Mouse (Mus musculus) kidney, adult 18-20 months (tissue): ENCODE data around the gene Cmtm2b.
"Not testable (repeated sequence)": the region's sequence is repeated elsewhere in the genome, so short reads cannot be mapped to it uniquely, and the experiment has no call there.

Experiments used
- DNase-seq: peaks from one replicate; pipeline ENCODE4 v3.0.0; 2021

The Cmtm2b gene

DNA sequence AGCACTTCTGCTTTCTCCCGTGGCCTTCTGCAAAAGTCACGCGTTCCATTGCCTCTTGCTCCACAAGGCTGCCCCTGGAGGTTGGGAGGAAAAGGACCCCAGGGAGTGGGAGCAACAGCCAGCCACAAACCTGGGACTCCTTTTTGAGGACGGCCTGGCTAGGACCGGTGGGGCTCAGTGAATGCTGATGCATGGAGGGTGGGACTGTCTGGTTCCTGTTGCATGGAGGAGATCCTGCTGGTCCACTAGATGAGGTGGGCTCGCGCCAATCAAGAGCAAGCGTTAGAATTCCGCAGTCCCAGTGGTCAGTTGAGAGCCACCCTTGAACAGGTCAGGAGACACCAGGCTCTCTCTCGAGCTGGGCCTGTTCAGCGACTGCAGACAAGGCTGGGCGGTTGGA is at the start of gene Cmtm2b:
Gene Cmtm2b (plus strand): TSS at position 301 of the 400 bp plus-strand sequence.
- DNase-seq = not testable (repeated sequence)

DNA sequence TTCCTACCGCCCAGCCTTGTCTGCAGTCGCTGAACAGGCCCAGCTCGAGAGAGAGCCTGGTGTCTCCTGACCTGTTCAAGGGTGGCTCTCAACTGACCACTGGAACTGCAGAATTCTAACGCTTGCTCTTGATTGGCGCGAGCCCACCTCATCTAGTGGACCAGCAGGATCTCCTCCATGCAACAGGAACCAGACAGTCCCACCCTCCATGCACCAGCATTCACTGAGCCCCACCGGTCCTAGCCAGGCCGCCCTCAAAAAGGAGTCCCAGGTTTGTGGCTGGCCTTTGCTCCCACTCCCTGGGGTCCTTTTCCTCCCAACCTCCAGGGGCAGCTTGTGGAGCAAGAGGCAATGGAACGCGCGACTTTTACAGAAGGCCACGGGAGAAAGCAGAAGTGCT is 28.9 kb upstream of the Cmtm2b start, which contains the start of gene Cmtm2a:
Gene Cmtm2a (minus strand): TSS at position 101 of the 400 bp plus-strand sequence.
- DNase-seq = not testable (repeated sequence)

DNA sequence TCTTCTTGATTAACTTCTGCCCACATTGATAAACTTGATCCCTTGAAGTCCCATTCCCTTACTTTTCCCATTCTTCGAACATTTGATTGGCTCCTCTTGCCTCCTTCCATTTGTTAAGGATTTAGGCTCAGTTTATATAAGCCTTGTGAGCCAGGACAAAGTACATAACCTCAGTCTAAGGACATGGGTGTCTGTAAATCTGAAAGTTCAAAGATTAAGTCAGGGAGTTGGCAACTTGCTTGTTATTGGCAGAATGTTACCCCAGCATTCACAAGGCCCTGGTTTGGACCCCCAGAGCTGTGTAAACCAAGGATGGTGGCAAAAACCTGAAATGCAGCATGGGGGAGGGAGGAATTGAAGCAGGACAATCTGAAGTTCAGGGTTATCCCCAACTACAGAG is 27.6 kb upstream of the Cmtm2b start:
- DNase-seq = no peak

DNA sequence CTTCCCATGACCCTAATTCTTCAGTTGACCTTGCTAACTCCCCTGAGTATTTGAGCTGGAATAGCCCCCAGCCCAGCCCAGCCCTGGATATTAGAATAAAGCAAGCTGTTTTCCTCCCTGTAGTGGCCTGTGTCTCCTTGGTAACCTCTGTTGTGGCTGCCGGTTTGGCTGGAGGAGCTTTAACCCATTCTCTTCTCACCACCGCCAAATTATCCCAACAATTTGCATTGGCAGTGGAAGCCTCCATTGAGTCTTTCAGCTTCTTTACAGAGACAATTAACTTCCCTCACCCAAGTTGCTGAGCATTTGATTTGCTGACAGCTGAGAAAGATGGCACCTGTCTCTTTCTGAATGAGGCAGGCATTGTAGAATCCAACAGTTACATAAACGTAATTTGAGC is 20.5 kb upstream of the Cmtm2b start:
- DNase-seq = not testable (repeated sequence)

DNA sequence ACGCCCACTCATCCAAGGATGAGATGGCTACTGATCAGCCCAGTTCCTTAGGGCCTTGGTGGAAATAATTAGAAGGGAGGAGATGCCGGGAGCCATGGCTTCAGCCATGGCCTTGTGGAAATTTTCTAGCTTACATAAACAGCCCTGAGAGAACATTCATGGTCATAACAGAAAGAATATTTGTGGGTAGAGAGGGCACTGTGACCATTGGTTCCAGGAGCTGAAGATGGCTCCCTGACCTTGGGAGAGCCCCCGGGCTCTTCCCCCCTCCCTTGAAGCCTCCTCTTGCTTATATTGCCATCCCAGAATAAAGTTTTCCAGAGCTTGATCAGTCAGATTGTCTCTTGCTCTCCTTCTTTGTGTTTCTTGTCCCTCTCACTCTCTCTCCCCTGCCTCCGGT is 19.5 kb upstream of the Cmtm2b start:
- not testable (repeated sequence) for DNase-seq

GRCm38 (mm10) chr8:104304962-104305361 is 17.1 kb upstream of the Cmtm2b start:
- DNase-seq = no peak

GRCm38 (mm10) chr8:104308341-104308740 is 13.7 kb upstream of the Cmtm2b start:
- not testable (repeated sequence) for DNase-seq

DNA sequence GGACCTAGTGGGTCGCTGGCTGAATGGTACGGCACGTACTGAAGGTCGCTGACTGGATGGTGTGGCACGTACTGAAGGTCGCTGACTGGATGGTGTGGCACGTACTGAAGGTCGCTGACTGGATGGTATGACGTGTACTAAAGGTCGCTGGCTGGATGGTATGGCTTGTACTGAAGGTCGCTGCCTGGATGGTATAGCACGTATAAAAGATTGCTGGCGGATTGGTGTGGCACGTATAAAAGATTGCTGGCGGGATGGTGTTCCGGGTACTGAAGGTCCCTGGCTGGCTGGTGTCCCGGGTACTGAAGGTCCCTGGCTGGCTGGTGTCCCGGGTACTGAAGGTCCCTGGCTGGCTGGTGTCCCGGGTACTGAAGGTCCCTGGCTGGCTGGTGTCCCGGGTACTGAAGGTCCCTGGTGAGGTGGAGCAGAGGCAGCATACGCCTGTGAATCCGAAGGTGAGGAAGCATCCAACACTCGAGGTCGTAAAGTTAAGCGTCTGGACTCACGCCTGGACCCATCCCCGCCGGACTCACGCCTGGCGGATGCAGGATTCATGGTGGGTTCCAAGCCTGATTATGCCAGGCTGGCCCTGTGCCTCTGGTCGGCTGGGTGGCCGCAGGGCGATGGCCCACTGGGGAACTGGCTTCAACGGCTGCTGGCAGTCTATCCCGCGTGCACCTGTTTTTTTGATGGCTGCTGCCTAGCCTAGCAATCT is 12.4 kb upstream of the Cmtm2b start, which contains the start of the genes Gm45711 and Cmtm1:
Gene Gm45711 (minus strand): TSS at position 641 of the 715 bp plus-strand sequence.
Gene Cmtm1 (minus strand): TSS at position 705 of the 715 bp plus-strand sequence.
- peak; percentile 7 for DNase-seq

DNA sequence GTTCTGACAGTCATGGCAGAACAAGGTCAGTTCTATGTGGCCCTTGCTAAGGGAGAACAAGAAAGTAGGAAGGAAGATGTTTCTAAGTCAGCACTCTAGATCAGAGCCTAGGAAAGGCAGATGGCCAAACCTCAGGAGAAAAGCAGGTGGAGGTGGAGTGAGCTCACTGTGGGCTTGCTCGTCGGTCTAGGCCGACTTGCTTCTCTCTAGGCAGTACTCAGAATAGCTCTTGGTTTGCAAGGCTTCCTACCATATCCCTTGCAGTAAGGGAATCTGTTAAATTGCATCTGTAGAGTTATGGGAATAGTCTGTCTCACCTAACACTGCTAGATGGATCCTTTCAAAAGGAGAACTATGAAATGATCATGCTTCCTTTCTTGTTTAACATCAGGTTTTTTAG is 10.0 kb upstream of the Cmtm2b start:
- DNase-seq = not testable (repeated sequence)

DNA sequence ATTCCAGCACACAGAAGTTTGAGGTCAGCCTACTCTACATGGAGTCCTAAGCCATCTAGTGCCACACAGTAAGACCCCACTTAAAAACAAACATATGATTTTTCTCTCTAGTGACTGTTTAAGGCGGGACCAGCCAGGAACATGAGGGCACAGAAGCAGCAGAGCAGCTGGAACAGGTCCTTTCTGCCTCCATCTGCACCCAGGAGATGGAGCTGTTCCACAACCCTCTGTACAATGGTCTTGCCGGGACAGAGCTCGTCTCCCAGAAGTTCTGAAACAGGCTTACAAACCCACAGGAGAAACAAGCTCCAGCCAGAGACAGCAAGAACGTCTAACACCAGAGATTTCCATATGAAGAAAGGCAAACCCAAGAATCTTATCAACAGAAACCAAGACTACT is 8.7 kb upstream of the Cmtm2b start:
- no peak for DNase-seq

DNA sequence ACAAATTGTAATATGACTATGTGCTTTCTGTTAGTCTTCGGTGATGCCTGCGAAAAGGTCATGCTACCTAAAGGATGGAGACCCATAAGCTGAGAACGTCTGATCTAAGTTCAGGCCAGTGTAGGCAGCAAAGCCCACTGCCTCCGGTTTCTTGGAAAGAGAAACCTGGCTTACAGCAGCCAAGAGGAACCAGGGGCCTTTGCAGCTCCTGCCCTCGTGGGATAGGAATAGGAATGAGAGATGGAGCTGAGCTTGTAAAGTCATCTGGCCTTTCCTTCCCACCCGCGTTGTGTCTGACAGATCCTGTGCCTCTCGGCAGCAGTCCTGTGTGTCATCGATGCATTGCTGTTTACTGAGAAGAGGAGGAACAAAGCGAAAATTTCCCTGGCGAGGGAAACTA is 763 bp upstream of the Cmtm2b start, which contains the start of gene Gm11020:
Gene Gm11020 (plus strand): TSS at position 301 of the 400 bp plus-strand sequence.
- not testable (repeated sequence) for DNase-seq

- no peak for DNase-seq
Observed at GRCm38 (mm10) chr8:104332665-104333631, 10.9 kb downstream of the Cmtm2b start.

DNA sequence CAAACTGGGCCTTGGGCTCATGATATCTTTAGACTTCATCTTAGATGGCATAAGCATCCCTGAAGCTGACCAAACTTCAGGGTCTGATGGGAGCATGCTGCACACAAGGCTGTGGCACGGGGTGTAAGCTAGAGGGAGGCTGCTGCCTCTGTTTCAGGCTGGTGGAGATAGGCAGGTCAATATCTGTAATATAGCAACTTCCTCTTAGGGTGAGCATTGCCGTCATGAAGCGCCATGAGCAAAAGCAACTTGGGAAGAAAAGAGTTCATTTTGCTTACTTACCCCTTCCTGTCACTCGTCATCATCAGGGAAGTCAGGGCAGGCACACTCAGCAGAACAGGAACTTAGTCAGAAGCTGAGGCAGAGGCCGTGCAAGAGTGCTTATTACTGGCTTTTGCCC is 11.8 kb downstream of the Cmtm2b start:
- DNase-seq = no peak

GRCm38 (mm10) chr8:104334196-104334595 is 12.2 kb downstream of the Cmtm2b start:
- DNase-seq = no peak

DNA sequence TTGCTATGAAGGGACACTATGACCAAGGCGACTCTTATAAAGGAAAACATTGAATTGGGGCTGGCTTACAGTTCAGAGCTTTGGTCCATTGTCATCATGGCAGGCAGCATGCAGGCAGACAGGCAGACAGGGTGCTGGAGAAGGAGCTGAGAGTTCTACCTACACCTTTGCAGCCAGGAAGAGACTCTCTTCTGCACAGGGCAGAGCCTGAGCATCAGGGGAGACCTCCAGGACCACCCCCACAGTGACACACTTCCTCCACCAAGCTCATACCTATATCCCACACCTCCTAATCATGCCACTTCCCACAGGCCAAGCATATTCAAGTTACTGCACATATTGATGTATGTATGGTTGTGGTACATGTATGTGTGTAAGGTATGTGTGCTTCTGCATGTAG is 14.8 kb downstream of the Cmtm2b start:
- no peak for DNase-seq

- DNase-seq = no peak
Observed at GRCm38 (mm10) chr8:104337890-104338289, 15.9 kb downstream of the Cmtm2b start.

- DNase-seq = peak; percentile 28
Observed at GRCm38 (mm10) chr8:104339229-104339982, 17.4 kb downstream of the Cmtm2b start, which contains the start of gene Cmtm3. Gene Cmtm3 (plus strand): TSS chr8:104339410.

- no peak for DNase-seq
Observed at GRCm38 (mm10) chr8:104339983-104340232, 17.9 kb downstream of the Cmtm2b start.

- peak; percentile 69 for DNase-seq
Observed at GRCm38 (mm10) chr8:104340233-104341105, 18.4 kb downstream of the Cmtm2b start.

DNA sequence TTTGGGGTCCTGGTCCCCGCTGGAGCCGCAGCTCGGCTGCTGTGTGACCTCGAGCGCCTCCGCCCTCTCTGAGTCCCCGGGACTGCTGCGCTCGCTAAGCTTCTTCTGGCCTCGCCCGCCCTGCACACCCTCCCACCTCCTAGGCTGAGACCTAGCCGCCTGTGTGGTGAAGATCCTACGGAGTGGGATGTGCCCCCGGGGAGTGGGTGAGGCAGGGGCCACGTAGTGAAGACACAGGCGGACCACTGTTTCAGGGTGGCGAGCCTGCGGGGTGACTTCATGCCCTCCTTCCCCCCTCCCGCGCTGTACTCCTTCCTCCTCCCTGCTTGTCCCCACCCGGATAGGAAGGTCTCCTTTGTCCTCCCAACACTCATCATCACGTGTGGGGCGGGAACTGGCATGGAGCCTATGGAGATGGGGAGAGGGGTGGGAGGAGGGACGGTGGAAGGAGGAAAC is 19.1 kb downstream of the Cmtm2b start:
- DNase-seq = peak; percentile 61

- no peak for DNase-seq
Observed at GRCm38 (mm10) chr8:104341678-104342077, 19.6 kb downstream of the Cmtm2b start.

- DNase-seq = no peak
Observed at GRCm38 (mm10) chr8:104342426-104342825, 20.4 kb downstream of the Cmtm2b start.
